8 mouse cellular contexts compared by ENCODE assay signal in the genomic region with DNA sequence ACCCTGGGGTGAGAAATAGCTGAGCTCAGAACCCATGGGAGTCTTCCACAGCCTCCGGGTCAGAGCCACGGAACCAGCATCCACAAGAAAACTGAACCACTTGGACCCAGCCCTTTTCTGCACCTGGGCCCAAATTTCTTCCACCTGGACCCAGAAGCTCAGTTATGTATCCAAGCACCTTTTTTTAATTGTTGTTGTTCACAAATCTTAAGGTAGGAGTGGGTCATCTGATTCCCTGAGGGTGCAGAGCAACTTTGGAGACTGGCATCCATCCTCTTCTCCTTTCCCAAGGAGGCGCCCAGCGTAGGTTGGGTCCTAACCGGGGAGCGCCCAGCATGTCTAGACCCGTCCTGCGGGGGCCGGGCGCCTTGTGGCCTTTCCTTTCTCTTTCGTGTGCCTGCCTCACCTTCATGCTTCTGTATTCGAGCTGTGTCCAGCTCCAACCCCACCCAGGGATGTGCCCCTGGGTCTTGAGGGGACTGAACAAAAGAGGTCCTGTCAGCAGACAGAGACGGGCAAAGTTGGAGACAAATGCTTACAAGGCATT. TPM values are rescaled to one million over a fixed set of nuclear protein-coding genes. Genes with fewer than 3 reads are reported as not detected.
DNase-seq lines count a peak whose midpoint lies in the region; ATAC-seq lines count a peak whose summit lies in the region.

TSS of gene Pinlyp (minus strand) at position 51 of the 547 bp plus-strand sequence.
TSS of gene Xrcc1 (plus strand) at position 222 of the 547 bp plus-strand sequence.

- peaks cover 24% of the 10 kb centered on the region for H3K36me3 ChIP-seq in lung, embryonic 15.5 days
- H3K36me3 ChIP-seq in embryonic facial prominence, embryonic 15.5 days, result peaks cover 21% of the 10 kb centered on the region; the same call in 1 of the 2 replicates
- peaks cover 27% of the 10 kb centered on the region for H3K36me3 ChIP-seq in intestine, embryonic 14.5 days (ENCODE audit: control insufficient read depth, insufficient read depth, low read length)
- no peaks in the 10 kb centered on the region for H3K36me3 ChIP-seq in midbrain, embryonic 11.5 days (ENCODE audit: control insufficient read depth, insufficient read depth, low read length)

- peak within 1 kb of the TSS; percentile 67 for H3K9ac ChIP-seq in lung, embryonic 15.5 days
- H3K9ac ChIP-seq in embryonic facial prominence, embryonic 15.5 days, result peak within 1 kb of the TSS; percentile 87
- H3K9ac ChIP-seq in intestine, embryonic 14.5 days (ENCODE audit: low read length), result peak within 1 kb of the TSS; percentile 69
- peak within 1 kb of the TSS; percentile 81 for H3K9ac ChIP-seq in midbrain, embryonic 11.5 days (ENCODE audit: low read length)

- 32% methylated on average over 13 of the region's 13 CpGs for WGBS in lung, embryonic 15.5 days
- 23% methylated on average over 13 of the region's 13 CpGs for WGBS in embryonic facial prominence, embryonic 15.5 days
- 30% methylated on average over 13 of the region's 13 CpGs for WGBS in intestine, embryonic 14.5 days
- 44% methylated on average over 13 of the region's 13 CpGs for WGBS in midbrain, embryonic 11.5 days

- peak within 1 kb of the TSS; percentile 75 for H3K4me3 ChIP-seq in lung, embryonic 15.5 days
- H3K4me3 ChIP-seq in embryonic facial prominence, embryonic 15.5 days (replicated peaks), result peak within 1 kb of the TSS; percentile 82
- H3K4me3 ChIP-seq in intestine, embryonic 14.5 days (ENCODE audit: low read depth, low read length), result peak within 1 kb of the TSS; percentile 68
- H3K4me3 ChIP-seq in midbrain, embryonic 11.5 days (ENCODE audit: low read depth, low read length), result peak within 1 kb of the TSS; percentile 85

- DNase-seq in lung, postnatal 10 days, result no peak
- peak; percentile 57 for DNase-seq in intestine, embryonic 14.5 days (ENCODE audit: low spot score)
- no peak for DNase-seq in midbrain, embryonic 11.5 days (ENCODE audit: low spot score, missing footprints)
- no peak for DNase-seq in left cerebral cortex, adult 18-20 months (ENCODE audit: low spot score in 2 of 2)
- no peak for DNase-seq in embryo, embryonic 10 days (ENCODE audit: low spot score)
- no peak for DNase-seq in natural killer cell, adult 2 months (ENCODE audit: low spot score in 2 of 2)

- no peaks in the 10 kb centered on the region for H3K27me3 ChIP-seq in lung, embryonic 15.5 days
- no peaks in the 10 kb centered on the region for H3K27me3 ChIP-seq in embryonic facial prominence, embryonic 15.5 days
- H3K27me3 ChIP-seq in intestine, embryonic 14.5 days (replicated peaks; ENCODE audit: control insufficient read depth, insufficient read depth, low read length), result no peaks in the 10 kb centered on the region
- H3K27me3 ChIP-seq in midbrain, embryonic 11.5 days (ENCODE audit: control insufficient read depth, insufficient read depth, low read length), result no peaks in the 10 kb centered on the region

- peaks cover 18% of the 10 kb centered on the region for H3K4me1 ChIP-seq in lung, embryonic 15.5 days
- H3K4me1 ChIP-seq in embryonic facial prominence, embryonic 15.5 days, result peaks cover 13% of the 10 kb centered on the region
- H3K4me1 ChIP-seq in intestine, embryonic 14.5 days (replicated peaks; ENCODE audit: control insufficient read depth, insufficient read depth, low read length), result peaks cover 11% of the 10 kb centered on the region
- peaks cover 12% of the 10 kb centered on the region for H3K4me1 ChIP-seq in midbrain, embryonic 11.5 days (ENCODE audit: control insufficient read depth, insufficient read depth, low read length)

- no peaks in the 10 kb centered on the region for H3K9me3 ChIP-seq in lung, embryonic 15.5 days
- H3K9me3 ChIP-seq in embryonic facial prominence, embryonic 15.5 days (replicated peaks), result no peaks in the 10 kb centered on the region
- no peaks in the 10 kb centered on the region for H3K9me3 ChIP-seq in intestine, embryonic 14.5 days (ENCODE audit: control insufficient read depth, low read length)
- H3K9me3 ChIP-seq in midbrain, embryonic 11.5 days (ENCODE audit: control insufficient read depth, low read length), result no peaks in the 10 kb centered on the region

- ATAC-seq in lung, embryonic 15.5 days (ENCODE audit: borderline replicate concordance, extremely low read depth, low FRiP score, low TSS enrichment), result no peak
- no peak for ATAC-seq in embryonic facial prominence, embryonic 15.5 days (ENCODE audit: insufficient number of reproducible peaks, low FRiP score, low TSS enrichment, low read depth)
- ATAC-seq in intestine, embryonic 14.5 days (replicated peaks; ENCODE audit: low FRiP score, low TSS enrichment, low read depth), result no peak
- peak; percentile 11; the same call in 1 of the 2 replicates for ATAC-seq in midbrain, embryonic 11.5 days (ENCODE audit: low FRiP score)

- peak within 1 kb of the TSS; percentile 60 for H3K4me2 ChIP-seq in lung, embryonic 15.5 days
- H3K4me2 ChIP-seq in embryonic facial prominence, embryonic 15.5 days (replicated peaks), result peak within 1 kb of the TSS; percentile 75
- H3K4me2 ChIP-seq in intestine, embryonic 14.5 days (ENCODE audit: low read length), result peak within 1 kb of the TSS; percentile 78
- H3K4me2 ChIP-seq in midbrain, embryonic 11.5 days, result peak within 1 kb of the TSS; percentile 71

- peak within 1 kb of the TSS; percentile 75 for H3K27ac ChIP-seq in lung, embryonic 15.5 days
- H3K27ac ChIP-seq in embryonic facial prominence, embryonic 15.5 days (replicated peaks), result peak within 1 kb of the TSS; percentile 84
- H3K27ac ChIP-seq in intestine, embryonic 14.5 days (ENCODE audit: low read depth), result peak within 1 kb of the TSS; percentile 74
- H3K27ac ChIP-seq in midbrain, embryonic 11.5 days (ENCODE audit: low read depth, low read length), result peak within 1 kb of the TSS; percentile 37; the same call in 1 of the 2 replicates

RNA-seq across cellular contexts. Expression of gene Pinlyp, which starts in this region (rescaled TPM):
- 0.39 and 0.54 TPM in 2 replicates for polyA plus RNA-seq in lung, embryonic 15.5 days (2015; fragmentation: Nextera tagmentation; extraction: Ambion mirVana)
- 9.4 and 16.4 TPM in 2 replicates for polyA plus RNA-seq in embryonic facial prominence, embryonic 15.5 days (2015; fragmentation: Nextera tagmentation; extraction: Ambion mirVana)
- not detected in 2 replicates for polyA plus RNA-seq in intestine, embryonic 14.5 days (2014; fragmentation: Nextera tagmentation; extraction: Ambion mirVana)
- polyA plus RNA-seq in midbrain, embryonic 11.5 days (2014; fragmentation: Nextera tagmentation; extraction: Ambion mirVana), result not detected in 2 replicates
- not detected for total RNA-seq in left cerebral cortex, adult 18-20 months (2021)

RNA-seq across cellular contexts. Expression of gene Xrcc1, which starts in this region (rescaled TPM):
- 109 and 118 TPM in 2 replicates for polyA plus RNA-seq in lung, embryonic 15.5 days (2015; fragmentation: Nextera tagmentation; extraction: Ambion mirVana)
- 122 and 127 TPM in 2 replicates for polyA plus RNA-seq in embryonic facial prominence, embryonic 15.5 days (2015; fragmentation: Nextera tagmentation; extraction: Ambion mirVana)
- polyA plus RNA-seq in intestine, embryonic 14.5 days (2014; fragmentation: Nextera tagmentation; extraction: Ambion mirVana), result 91.5 and 108 TPM in 2 replicates
- 91.9 and 101 TPM in 2 replicates for polyA plus RNA-seq in midbrain, embryonic 11.5 days (2014; fragmentation: Nextera tagmentation; extraction: Ambion mirVana)
- 10 to 100 TPM; 36.4 to 40.1 TPM for total RNA-seq in left cerebral cortex, adult 18-20 months (2021)
